Comparison of ENCODE assay signal across 15 mouse cellular contexts in the genomic region with DNA sequence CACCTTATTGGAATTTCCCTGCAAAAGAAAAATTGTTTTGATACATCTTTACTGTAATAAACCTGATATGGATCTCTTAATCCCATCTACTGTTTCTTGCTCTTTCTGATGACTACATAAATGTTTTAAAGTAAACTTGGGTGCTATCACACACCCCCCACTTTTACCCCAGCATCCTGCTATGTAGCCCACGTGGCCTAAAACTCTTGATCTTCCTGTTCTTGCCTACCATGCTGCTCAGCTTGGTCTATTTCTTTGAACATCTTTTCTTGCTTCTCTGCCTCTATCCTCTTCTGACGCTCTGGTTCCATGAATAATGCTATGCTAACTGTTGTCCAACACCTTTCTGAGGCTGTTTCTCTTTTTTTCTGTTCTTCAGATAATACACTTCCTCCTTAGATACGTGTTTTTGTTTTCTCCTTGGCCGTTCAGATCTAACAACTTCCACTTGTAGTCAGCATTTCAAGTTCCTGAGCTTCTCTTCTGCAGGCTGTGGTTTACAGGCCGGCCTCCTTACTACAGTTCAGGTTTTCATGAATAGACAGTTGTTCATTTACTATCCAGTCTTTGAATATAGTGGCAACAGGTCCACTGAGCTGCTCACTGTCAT.
"Had no signal": no experiment of that assay in that cellular context is flagged by ENCODE, and none has a peak within 500 bp of the region (broad histone marks: within the 10 kb centered on the region; RNA-seq: fewer than 3 reads in every experiment).

No protein-coding gene starts in this region.

- ATAC-seq: intestine, postnatal 0 days; liver, postnatal 0 days; lung, postnatal 0 days; midbrain, embryonic 13.5 days; midbrain, embryonic 16.5 days had no signal

- DNase-seq: kidney, adult 8-10 months; kidney, postnatal 14 days; kidney, postnatal 4 days; layer of hippocampus, adult 9-11 months; liver, postnatal 0 days; lung, embryonic 14.5 days; right cerebral cortex, adult 18-20 months; right cerebral cortex, postnatal 14 days; right cerebral cortex, postnatal 4 days; thymus, adult 2 months; thymus, postnatal 14 days had no signal
